Mouse (Mus musculus): ENCODE results near the gene Hdac4. TPM values are rescaled to one million over a fixed set of nuclear protein-coding genes. Genes with fewer than 3 reads are reported as not detected.
A peak's percentile ranks its signal among the peaks of the same experiment; 100 is the strongest.

The Hdac4 gene
- polyA plus RNA-seq, 1 experiment, result 30.0 TPM

- no peak overlapping the region for H3K4me3 ChIP-seq (ENCODE audit: insufficient read depth, low read length)
- H3K4me1 ChIP-seq (ENCODE audit: control insufficient read depth, insufficient read depth, low read length), result peaks cover 11% of the 10 kb centered on the region
- TF ChIP-seq CTCF (IDR thresholded peaks at IDR 0.05; ENCODE audit: borderline replicate concordance, insufficient read depth, low read length), result no peak
- no peak for TF ChIP-seq POLR2A (IDR thresholded peaks at IDR 0.05; ENCODE audit: low read depth, low read length)
- no peak overlapping the region for H3K27ac ChIP-seq (ENCODE audit: insufficient read depth, low read length)
These were observed 16.7 kb upstream of the Hdac4 start for GRCm38 (mm10) chr1:92212003-92212750.

DNA sequence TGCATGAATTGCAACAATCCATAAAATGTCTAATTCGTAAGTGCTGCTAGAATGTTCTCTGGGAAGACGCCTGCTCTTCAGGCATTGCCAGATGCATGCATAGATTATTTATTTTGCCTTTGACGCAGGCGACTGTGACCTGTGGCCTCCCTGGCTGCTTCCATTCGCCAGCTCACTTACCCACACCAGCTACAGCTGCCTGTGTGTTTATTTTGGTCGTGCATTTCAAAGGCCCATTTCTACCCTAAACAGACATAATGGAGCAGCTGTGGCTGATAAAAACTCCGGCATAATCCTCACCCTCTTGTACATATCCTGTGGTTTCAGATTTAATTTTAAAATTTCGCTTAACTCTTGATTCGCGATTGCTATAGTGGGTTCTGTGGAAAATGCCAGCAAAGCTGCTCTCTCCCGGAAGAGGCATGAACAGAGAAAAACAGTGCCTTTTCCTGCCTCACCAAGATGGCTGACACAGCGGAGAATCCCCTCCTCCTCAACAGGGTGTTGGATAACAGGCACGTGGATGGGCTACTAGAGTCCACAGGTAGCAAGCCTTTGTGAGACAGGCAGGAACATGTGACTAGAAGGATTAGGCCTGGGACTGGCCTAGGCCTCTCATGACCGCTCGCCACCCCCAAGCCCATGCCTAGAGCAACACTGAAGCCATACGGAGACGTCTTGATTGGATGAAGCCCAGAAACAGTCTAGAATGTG, 7.3 kb upstream of the Hdac4 start:
- TF ChIP-seq POLR2A (IDR thresholded peaks at IDR 0.05; ENCODE audit: low read depth, low read length) (no peak), CTCF (IDR thresholded peaks at IDR 0.05; ENCODE audit: borderline replicate concordance, insufficient read depth, low read length) (no peak)
- Histone ChIP-seq H3K4me1 (ENCODE audit: control insufficient read depth, insufficient read depth, low read length) (no peaks in the 10 kb centered on the region), H3K4me3 (ENCODE audit: insufficient read depth, low read length) (no peak overlapping the region), H3K27ac (ENCODE audit: insufficient read depth, low read length) (peak overlapping the region; percentile 65)

DNA sequence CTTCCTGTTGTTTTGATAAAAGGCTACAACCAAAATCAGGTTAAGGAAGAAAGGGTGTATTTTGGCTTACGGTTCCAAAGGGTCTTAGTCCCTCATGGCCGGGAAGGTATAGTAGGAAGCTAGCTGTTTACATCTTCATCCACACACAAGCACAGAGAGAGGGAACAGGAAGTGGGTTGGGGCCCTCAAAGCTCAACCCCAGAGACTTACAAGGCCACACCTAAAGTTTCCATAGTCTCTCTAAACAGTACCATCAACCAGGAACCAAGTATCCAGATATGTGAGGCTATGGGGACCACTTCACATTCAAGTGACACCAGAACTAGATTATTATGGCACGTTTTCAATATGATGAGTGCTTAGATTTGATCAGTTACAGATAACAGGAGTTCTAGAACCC, 5.0 kb downstream of the Hdac4 start:
- no peak for TF ChIP-seq POLR2A (IDR thresholded peaks at IDR 0.05; ENCODE audit: low read depth, low read length)
- no peak for TF ChIP-seq CTCF (IDR thresholded peaks at IDR 0.05; ENCODE audit: borderline replicate concordance, insufficient read depth, low read length)
- no peaks in the 10 kb centered on the region for H3K4me1 ChIP-seq (ENCODE audit: control insufficient read depth, insufficient read depth, low read length)
- H3K4me3 ChIP-seq (ENCODE audit: insufficient read depth, low read length), result no peak overlapping the region
- no peak overlapping the region for H3K27ac ChIP-seq (ENCODE audit: insufficient read depth, low read length)

GRCm38 (mm10) chr1:92187137-92187536, 8.4 kb downstream of the Hdac4 start:
- no peak overlapping the region for H3K4me3 ChIP-seq (ENCODE audit: insufficient read depth, low read length)
- H3K27ac ChIP-seq (ENCODE audit: insufficient read depth, low read length), result no peak overlapping the region
- no peak for TF ChIP-seq POLR2A (IDR thresholded peaks at IDR 0.05; ENCODE audit: low read depth, low read length)
- no peak for TF ChIP-seq CTCF (IDR thresholded peaks at IDR 0.05; ENCODE audit: borderline replicate concordance, insufficient read depth, low read length)
- no peaks in the 10 kb centered on the region for H3K4me1 ChIP-seq (ENCODE audit: control insufficient read depth, insufficient read depth, low read length)

- TF ChIP-seq CTCF (IDR thresholded peaks at IDR 0.05; ENCODE audit: borderline replicate concordance, insufficient read depth, low read length) (no peak), POLR2A (IDR thresholded peaks at IDR 0.05; ENCODE audit: low read depth, low read length) (no peak)
- no peak overlapping the region for H3K4me3 ChIP-seq (ENCODE audit: insufficient read depth, low read length)
These were observed 10.9 kb downstream of the Hdac4 start for GRCm38 (mm10) chr1:92184600-92184999.

DNA sequence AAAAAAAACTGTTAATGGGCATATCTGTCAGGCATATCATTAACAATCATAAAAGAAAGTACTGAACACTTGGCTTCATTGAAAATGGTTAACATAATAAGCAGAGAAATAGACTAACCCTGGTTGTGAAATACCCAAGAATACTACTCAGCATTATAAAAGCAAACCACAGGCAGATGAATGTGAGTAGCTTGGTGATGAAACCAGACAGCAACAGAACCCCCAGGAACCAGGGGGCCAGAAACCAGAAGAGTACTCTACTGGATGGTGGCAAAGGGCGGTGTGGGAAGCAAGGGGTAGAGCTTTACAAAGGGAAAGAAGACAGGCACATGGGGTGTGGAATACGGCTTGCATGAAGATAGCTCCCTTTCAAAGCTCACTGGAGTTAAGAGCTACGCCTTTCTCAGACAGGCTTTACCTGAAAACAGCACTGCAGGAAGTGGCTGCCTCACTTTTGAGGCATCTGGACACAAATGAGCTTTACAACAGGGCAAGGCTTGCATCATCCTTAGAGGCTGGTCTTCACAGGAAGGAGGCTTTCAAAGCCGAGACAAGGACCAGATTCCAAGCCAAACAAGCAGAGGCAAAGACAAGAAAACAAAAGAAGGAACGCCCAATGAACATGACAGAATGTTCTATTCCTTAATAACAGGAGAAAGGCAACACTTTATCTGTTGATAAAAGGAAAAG, 12.3 kb downstream of the Hdac4 start:
- Histone ChIP-seq H3K4me3 (ENCODE audit: insufficient read depth, low read length) (no peak overlapping the region), H3K27ac (ENCODE audit: insufficient read depth, low read length) (peak overlapping the region; percentile 79)

More at GRCm38 (mm10) chr1:92184600-92184999, 10.9 kb downstream of the Hdac4 start:
- H3K27ac ChIP-seq (ENCODE audit: insufficient read depth, low read length), result no peak overlapping the region
- H3K4me1 ChIP-seq (ENCODE audit: control insufficient read depth, insufficient read depth, low read length), result 0 out of 2 replicates have a peak, but pooled peaks cover 2% of the 10 kb centered on the region

GRCm38 (mm10) chr1:92181970-92182369, 13.5 kb downstream of the Hdac4 start:
- H3K27ac ChIP-seq (ENCODE audit: insufficient read depth, low read length), result peak overlapping the region; percentile 95; the same call in 1 of the 2 replicates
- H3K4me1 ChIP-seq (ENCODE audit: control insufficient read depth, insufficient read depth, low read length), result 0 out of 2 replicates have a peak, but pooled peaks cover 2% of the 10 kb centered on the region
- TF ChIP-seq CTCF (IDR thresholded peaks at IDR 0.05; ENCODE audit: borderline replicate concordance, insufficient read depth, low read length), result no peak
- no peak overlapping the region for H3K4me3 ChIP-seq (ENCODE audit: insufficient read depth, low read length)

More for the DNA sequence above, 12.3 kb downstream of the Hdac4 start:
- peak; percentile 31; the same call in 1 of the 2 replicates for TF ChIP-seq POLR2A (IDR thresholded peaks at IDR 0.05; ENCODE audit: low read depth, low read length)
- TF ChIP-seq CTCF (IDR thresholded peaks at IDR 0.05; ENCODE audit: borderline replicate concordance, insufficient read depth, low read length), result no peak
- 0 out of 2 replicates have a peak, but pooled peaks cover 2% of the 10 kb centered on the region for H3K4me1 ChIP-seq (ENCODE audit: control insufficient read depth, insufficient read depth, low read length)

GRCm38 (mm10) chr1:92180141-92181137, 15.1 kb downstream of the Hdac4 start:
- TF ChIP-seq POLR2A (IDR thresholded peaks at IDR 0.05; ENCODE audit: low read depth, low read length) (peak; percentile 75), CTCF (IDR thresholded peaks at IDR 0.05; ENCODE audit: borderline replicate concordance, insufficient read depth, low read length) (no peak)
- Histone ChIP-seq H3K4me1 (ENCODE audit: control insufficient read depth, insufficient read depth, low read length) (0 out of 2 replicates have a peak, but pooled peaks cover 2% of the 10 kb centered on the region), H3K4me3 (ENCODE audit: insufficient read depth, low read length) (peak overlapping the region; percentile 68), H3K27ac (ENCODE audit: insufficient read depth, low read length) (peak overlapping the region; percentile 95)
